Mouse (Mus musculus) midbrain, postnatal 0 days (tissue): Measurements from ENCODE around the gene Gpat3. TPM values are rescaled to one million over a fixed set of nuclear protein-coding genes. Genes with fewer than 3 reads are reported as not detected.
A peak's percentile ranks its signal among the peaks of the same experiment; 100 is the strongest.

ENCODE experiments used
- ATAC-seq: fragments of 200-750 bp; cut with Nextera tagmentation; 2 replicates; pipeline ENCODE4 v1.8.0; 2017; ENCODE audit warnings: moderate number of reproducible peaks, mild to moderate bottlenecking, moderate TSS enrichment, moderate library complexity; ENCODE audit not compliant: low FRiP score
- DNase-seq: peaks from one replicate; pipeline ENCODE4 v3.0.0-alpha.2; 2015; ENCODE audit warnings: low spot score
- H3K27ac ChIP-seq: fragments of 300-500 bp; sonication (generic); 2 replicates; pipeline ENCODE4 v1.5.1; 2014; ENCODE audit warnings: low read depth, mild to moderate bottlenecking, low read length, mixed read lengths
- H3K27me3 ChIP-seq: fragments of 300-500 bp; sonication (generic); 2 replicates; pipeline ENCODE4 v1.6.1; 2014; ENCODE audit warnings: low read length, control low read depth, mixed read lengths; ENCODE audit not compliant: insufficient read depth
- H3K36me3 ChIP-seq: fragments of 300-500 bp; sonication (generic); 2 replicates; pipeline ENCODE4 v1.6.1; 2014; ENCODE audit warnings: low read length, control low read depth, mixed read lengths; ENCODE audit not compliant: insufficient read depth
- H3K4me1 ChIP-seq: fragments of 300-500 bp; sonication (generic); 2 replicates; pipeline ENCODE4 v1.6.1; 2014; ENCODE audit warnings: mild to moderate bottlenecking, control low read depth, antibody characterized with exemption, low read length, mixed read lengths; ENCODE audit not compliant: insufficient read depth
- H3K4me2 ChIP-seq: fragments of 300-500 bp; sonication (generic); 2 replicates; pipeline ENCODE4 v1.6.1; 2014; ENCODE audit warnings: low read depth, mild to moderate bottlenecking, low read length, mixed read lengths; ENCODE audit not compliant: poor library complexity, severe bottlenecking
- H3K4me3 ChIP-seq: fragments of 300-500 bp; sonication (generic); 2 replicates; pipeline ENCODE4 v1.5.1; 2014; ENCODE audit warnings: low read depth, mild to moderate bottlenecking, low read length, moderate library complexity
- H3K9ac ChIP-seq: fragments of 300-500 bp; sonication (generic); replicated peaks from 2 replicates; pipeline ENCODE4 v1.6.1; 2014; ENCODE audit warnings: mild to moderate bottlenecking, low read length, moderate library complexity, mixed read lengths; ENCODE audit not compliant: poor library complexity, severe bottlenecking
- H3K9me3 ChIP-seq: fragments of 300-500 bp; sonication (generic); 2 replicates; pipeline ENCODE4 v1.6.1; 2016; ENCODE audit warnings: low read length, control low read depth
- CTCF ChIP-seq: IDR thresholded peaks from 2 replicates; pipeline ENCODE4 v1.5.1; 2016; ENCODE audit warnings: antibody characterized with exemption, mild to moderate bottlenecking
- WGBS: fragments of 180-500 bp; shearing (Covaris S2); extraction: QIAGEN DNeasy Blood & Tissue Kit; methylation state at CpG from one replicate; pipeline ENCODE4 v1.1.7; 2014; 5-methylcytosine and 5-hydroxymethylcytosine counted together
- polyA plus RNA-seq: library from polyadenylated mRNA; unstranded; fragments of >200 nt; fragmentation: Nextera tagmentation; extraction: Ambion mirVana; gene quantifications from 2 replicates; pipeline ENCODE4 v1.2.1, GENCODE M21; 2015
- total RNA-seq: library from RNA; depleted of rRNA; stranded (reverse); fragments of >200 nt; gene quantifications from 2 replicates; pipeline ENCODE4 v1.2.3, GENCODE M21; 2014

The Gpat3 gene
- total and polyA plus RNA-seq, 2 experiments from 2014 or later: 0.83 to 2.0 TPM

- DNase-seq (no peak), ATAC-seq (no peak)
- no peak overlapping the region for H3K27ac ChIP-seq
- TF ChIP-seq CTCF: no peak
- H3K4me2 ChIP-seq: no peak overlapping the region
- H3K36me3 ChIP-seq: no peaks in the 10 kb centered on the region
- no peak overlapping the region for H3K9ac ChIP-seq
- H3K27me3 ChIP-seq: peaks cover 3% of the 10 kb centered on the region; the same call in 1 of the 2 replicates
- no peaks in the 10 kb centered on the region for H3K4me1 ChIP-seq
- 67% methylated on average over 9 of the region's 9 CpGs for WGBS
- no peaks in the 10 kb centered on the region for H3K9me3 ChIP-seq
- no peak overlapping the region for H3K4me3 ChIP-seq
These were observed 67.8 kb downstream of the Gpat3 start for GRCm38 (mm10) chr5:100913274-100913673.

- Histone ChIP-seq H3K4me1 (no peaks in the 10 kb centered on the region), H3K9me3 (no peaks in the 10 kb centered on the region), H3K27me3 (peaks cover 11% of the 10 kb centered on the region), H3K9ac (no peak overlapping the region), H3K4me2 (no peak overlapping the region), H3K4me3 (no peak overlapping the region), H3K36me3 (no peaks in the 10 kb centered on the region), H3K27ac (no peak overlapping the region)
- DNase-seq: peak; percentile 85
- TF ChIP-seq CTCF: peak; percentile 95
- WGBS: 15% methylated on average over 7 of the region's 7 CpGs
- 0 out of 2 replicates have a peak, but pooled peaks have one; percentile 27 for ATAC-seq
These were observed 69.5 kb downstream of the Gpat3 start for GRCm38 (mm10) chr5:100914989-100915388.

GRCm38 (mm10) chr5:100915411-100915810 lies 69.9 kb downstream of the Gpat3 start:
- TF ChIP-seq CTCF: no peak
- H3K9ac ChIP-seq: no peak overlapping the region
- no peak overlapping the region for H3K4me3 ChIP-seq
- no peak overlapping the region for H3K27ac ChIP-seq
- no peaks in the 10 kb centered on the region for H3K9me3 ChIP-seq
- DNase-seq (no peak), ATAC-seq (no peak)
- no peaks in the 10 kb centered on the region for H3K4me1 ChIP-seq
- 54% methylated on average over 5 of the region's 5 CpGs for WGBS
- H3K27me3 ChIP-seq: peaks cover 12% of the 10 kb centered on the region
- H3K4me2 ChIP-seq: no peak overlapping the region
- H3K36me3 ChIP-seq: no peaks in the 10 kb centered on the region

- WGBS: 78% methylated on average over 8 of the region's 8 CpGs
- no peaks in the 10 kb centered on the region for H3K4me1 ChIP-seq
- DNase-seq: no peak
- no peak overlapping the region for H3K27ac ChIP-seq
- H3K4me2 ChIP-seq: no peak overlapping the region
- H3K4me3 ChIP-seq: no peak overlapping the region
- H3K36me3 ChIP-seq: no peaks in the 10 kb centered on the region
- H3K27me3 ChIP-seq: peaks cover 12% of the 10 kb centered on the region
- no peak for ATAC-seq
- H3K9ac ChIP-seq: no peak overlapping the region
- TF ChIP-seq CTCF: no peak
- no peaks in the 10 kb centered on the region for H3K9me3 ChIP-seq
These were observed 70.9 kb downstream of the Gpat3 start for GRCm38 (mm10) chr5:100916416-100916815.

- Histone ChIP-seq H3K27me3 (peaks cover 12% of the 10 kb centered on the region), H3K4me3 (no peak overlapping the region), H3K4me2 (no peak overlapping the region), H3K9ac (no peak overlapping the region), H3K36me3 (no peaks in the 10 kb centered on the region), H3K9me3 (no peaks in the 10 kb centered on the region), H3K27ac (no peak overlapping the region), H3K4me1 (no peaks in the 10 kb centered on the region)
- DNase-seq (peak; percentile 72), ATAC-seq (no peak)
- WGBS: 22% methylated on average over 15 of the region's 15 CpGs
- TF ChIP-seq CTCF: peak; percentile 92
These were observed 71.8 kb downstream of the Gpat3 start for GRCm38 (mm10) chr5:100917252-100917774.

GRCm38 (mm10) chr5:100919069-100919468 lies 73.6 kb downstream of the Gpat3 start:
- no peak for ATAC-seq
- no peaks in the 10 kb centered on the region for H3K36me3 ChIP-seq
- no peaks in the 10 kb centered on the region for H3K4me1 ChIP-seq
- H3K27ac ChIP-seq: no peak overlapping the region
- H3K4me3 ChIP-seq: no peak overlapping the region
- peak; percentile 89 for TF ChIP-seq CTCF
- peak; percentile 84 for DNase-seq
- H3K4me2 ChIP-seq: no peak overlapping the region
- H3K27me3 ChIP-seq: peaks cover 12% of the 10 kb centered on the region
- WGBS: 17% methylated on average over 9 of the region's 9 CpGs
- H3K9me3 ChIP-seq: no peaks in the 10 kb centered on the region
- H3K9ac ChIP-seq: no peak overlapping the region
